Mouse (Mus musculus) retina, adult 2 months (tissue): ENCODE measurements at regions not wholly inside any gene's neighbourhood (a gene's known extent, or its start where the extent isn't known, plus 50 kb on each side); places are given as distances from the start of the nearest gene placed in this dataset.

ENCODE experiments used
- DNase-seq: peaks from one replicate; pipeline ENCODE4 v3.0.0-alpha.2; 2012; ENCODE audit warnings: low read depth, low spot score

DNA sequence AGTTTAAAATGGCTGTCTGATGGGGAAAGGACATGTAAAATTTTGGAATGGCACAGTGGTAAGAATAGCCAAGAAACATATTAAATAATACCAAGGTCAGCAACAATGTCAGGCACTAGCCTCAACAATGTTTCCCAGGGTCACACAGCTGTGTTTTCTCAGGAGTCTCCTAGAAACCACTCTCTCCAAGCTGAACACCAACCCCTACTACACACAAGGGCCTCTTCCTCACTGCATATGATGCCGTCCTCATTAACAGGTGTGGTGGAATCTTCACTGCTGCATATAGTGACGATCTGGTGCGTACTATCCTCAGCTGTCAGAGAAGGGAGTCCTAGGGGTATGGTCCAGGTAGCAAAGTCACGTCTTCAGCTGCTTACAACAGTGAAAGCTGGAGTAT lies 1275.4 kb upstream of the A1bg start:
- no peak for DNase-seq

DNA sequence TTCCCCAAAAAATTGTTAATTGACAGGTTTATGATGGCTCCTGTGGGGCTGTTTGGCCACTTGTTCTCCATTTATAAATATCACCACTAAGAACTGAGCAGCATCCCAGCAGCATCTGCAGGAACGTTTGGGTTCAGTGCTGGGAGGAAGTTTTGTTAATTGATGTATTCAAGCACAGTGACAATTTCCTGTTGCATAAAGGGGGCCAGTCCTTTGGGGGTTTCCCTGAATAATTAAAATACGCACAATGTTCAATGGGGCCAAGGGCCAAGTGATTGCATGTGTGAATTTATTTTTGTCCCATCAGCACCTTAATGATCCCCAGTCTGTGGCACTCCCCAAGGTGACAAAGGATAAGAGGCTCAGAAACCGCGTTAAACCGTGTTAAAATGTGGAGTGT lies 1272.6 kb upstream of the A1bg start:
- DNase-seq, result no peak

DNA sequence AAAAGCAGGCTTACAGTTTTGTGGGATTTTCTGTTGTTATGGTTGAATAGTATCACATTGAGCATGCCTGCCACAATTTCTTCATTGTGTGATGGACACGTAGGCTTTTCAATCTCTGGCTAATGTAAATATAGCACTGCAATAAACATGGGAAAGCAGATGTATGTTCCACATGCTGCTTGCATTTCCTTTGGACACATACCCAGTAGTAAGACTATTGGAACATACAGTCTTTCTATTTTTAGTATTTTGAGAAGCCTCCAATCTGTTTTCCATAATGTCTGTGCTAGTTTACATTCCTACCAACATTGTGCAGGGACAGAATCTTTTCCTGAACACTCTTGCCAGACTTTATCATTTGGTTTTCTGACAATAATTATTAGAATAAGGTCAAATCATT lies 1269.9 kb upstream of the A1bg start:
- DNase-seq, result no peak

DNA sequence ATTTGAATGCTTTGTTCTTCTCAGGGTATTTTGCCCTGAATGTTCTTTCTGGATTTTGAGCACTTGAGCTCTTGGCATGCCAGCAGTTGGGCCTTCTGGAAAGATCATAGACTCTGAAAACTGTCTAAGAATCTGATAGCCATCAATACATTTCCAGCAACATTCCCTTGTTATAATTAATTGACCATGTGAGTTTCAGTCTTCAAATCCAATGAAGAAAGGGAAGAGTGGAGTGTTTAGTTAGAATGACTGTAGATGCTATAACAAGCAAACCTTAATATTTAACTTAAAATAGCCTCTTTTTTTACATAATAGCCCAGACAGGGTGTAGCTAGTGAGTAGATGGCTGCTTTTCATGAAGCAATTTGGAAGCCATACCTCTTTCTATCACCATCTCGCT lies 1268.8 kb upstream of the A1bg start:
- DNase-seq, result no peak

DNA sequence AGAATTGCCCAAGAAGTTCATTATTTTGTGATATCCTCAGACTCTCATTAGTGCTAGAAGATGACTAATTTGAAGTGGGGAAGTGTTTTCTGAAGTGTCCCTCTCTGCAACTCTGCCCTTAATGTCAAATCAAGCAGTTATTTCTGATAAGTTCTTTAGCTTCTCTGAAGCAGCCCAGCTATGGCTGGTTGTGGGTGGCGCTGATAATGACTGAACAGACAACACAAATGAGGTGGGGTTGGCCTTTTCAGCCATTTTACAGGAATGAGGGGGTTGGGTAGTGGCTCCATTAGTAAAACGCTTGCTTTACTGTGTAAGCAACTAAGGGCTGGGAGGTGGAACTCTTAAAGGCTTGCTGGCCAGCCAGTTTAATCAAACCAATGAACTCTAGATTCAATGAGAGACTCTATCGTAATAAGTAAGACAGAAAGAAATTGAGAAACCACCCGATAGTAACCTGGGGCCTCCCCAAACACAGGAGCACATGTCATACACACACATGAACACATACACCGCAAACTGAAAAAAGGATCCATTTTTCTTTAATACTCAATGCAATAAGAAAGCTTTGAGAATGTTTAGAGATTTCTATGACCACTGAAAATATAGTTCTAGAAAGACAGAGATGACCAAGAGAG lies 1268.3 kb upstream of the A1bg start:
- DNase-seq, result no peak

DNA sequence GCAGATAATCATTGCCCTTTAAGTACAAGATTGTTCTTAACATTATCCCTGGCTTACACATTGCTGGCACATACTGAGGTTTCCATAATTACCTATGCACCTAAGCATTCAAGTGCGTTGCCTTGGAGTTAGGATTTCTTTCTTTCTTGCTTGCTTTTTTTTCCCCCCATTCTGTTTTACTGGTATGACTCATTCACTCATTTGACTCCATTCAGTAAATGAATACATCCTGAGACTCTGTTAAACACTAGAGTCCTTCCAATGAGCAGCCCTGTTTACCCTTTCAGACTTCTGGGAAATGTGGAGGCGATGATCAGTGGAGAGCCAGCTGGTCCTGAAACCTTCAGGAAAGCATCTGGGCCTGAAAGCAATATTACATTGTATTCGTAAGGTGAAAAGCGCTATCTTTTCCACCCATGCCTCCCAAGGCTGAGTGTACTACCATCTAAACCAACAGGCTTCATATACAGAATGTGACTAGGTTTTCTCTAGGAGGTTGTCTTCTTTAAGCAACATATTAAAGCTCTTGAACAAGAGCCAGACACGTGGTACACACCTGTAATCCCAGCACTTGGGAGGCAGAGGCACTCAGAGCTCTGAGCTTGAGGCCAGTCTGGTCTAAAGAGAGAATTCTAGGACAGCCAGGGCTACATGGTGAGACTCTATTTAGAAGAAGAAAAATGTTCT lies 1267.6 kb upstream of the A1bg start:
- no peak for DNase-seq

DNA sequence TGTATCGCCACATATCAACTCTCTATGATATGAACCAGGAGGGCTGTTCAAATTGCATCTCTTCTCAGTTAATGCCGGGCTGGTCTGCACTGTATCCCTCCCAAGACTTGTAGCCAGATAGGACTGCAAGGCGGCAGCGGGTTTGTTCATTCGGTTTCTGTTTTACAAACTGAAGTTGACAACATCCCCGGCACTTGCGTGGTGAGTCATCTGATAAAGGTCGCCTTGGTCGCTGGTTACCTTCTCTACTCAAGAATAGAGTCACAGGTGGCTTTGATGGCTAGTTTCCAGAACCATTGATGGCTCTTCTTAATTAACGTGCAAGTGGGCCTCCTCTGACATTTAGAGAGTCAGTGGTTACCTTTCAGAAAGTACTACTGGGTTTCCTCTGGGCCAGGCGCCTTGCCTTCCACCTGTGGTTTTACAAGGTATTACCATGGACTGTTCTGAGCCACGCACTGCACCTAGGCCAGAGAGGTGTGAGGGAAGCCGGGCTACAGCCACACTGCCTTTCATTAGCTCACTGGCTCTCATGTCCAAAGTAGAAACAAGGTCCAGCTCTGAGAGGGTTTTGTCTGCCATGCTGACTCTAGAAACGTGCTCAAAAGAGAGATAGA lies 1266.9 kb upstream of the A1bg start:
- DNase-seq, result no peak

DNA sequence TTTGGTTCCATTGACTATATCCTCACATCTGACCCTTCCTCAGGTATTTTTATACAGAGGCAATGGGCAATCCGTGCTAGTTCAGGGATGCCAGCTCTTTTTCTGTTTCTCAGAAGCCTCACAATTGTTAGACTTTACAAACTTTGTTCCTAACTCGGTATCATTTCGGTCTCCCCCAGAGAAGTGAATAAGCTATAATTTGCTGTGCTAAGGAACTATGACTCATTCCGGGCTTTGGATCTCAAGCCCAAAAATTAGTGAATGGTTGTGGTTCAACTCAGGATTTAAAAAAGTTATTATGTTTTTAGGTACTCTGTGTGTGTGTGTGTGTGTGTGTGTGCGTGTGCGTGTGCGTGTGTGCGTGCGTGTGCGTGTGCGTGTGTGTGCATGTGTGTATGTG lies 1263.7 kb upstream of the A1bg start:
- no peak for DNase-seq

DNA sequence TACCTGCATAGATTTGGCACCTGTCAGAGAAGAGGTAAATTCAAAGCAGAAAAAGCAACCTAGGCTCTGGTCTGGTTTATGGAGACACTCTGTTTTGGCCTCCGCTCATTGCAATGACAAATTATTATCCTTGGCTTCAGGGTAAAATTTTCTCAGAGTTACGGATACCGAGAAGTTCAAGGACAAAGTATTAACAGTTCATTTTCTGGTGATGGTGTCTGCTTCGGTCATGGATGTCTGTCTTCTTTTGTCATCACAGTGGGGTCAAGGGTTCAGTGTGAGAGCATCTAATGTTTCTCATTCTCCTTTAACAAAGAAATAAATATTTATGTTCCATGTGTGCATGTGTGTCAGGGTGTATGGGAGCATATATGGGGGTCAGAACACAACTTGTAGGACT lies 1261.0 kb upstream of the A1bg start:
- no peak for DNase-seq

DNA sequence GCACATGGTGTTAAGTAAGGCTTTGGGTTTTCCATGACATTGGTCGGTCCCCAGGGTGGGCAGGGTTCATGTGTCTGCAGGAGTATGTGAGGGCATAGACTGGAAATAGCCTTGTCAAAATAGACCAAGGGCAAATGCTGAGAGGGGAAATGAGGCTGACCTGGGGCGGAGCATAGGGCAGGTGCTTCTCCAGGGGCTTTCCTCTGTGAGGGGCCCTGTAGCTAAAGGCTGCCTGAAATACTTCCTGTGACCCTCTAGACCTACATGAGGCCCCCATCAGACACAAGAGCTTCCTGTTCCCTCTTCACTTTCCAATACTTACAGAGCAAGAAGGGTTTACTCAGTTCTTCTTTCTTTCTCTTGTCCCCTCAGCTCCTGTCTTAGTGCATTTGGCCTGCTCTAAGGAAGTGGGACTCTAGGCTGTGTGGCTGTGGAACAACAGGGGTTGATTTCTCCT lies 1258.7 kb upstream of the A1bg start:
- DNase-seq, result no peak

DNA sequence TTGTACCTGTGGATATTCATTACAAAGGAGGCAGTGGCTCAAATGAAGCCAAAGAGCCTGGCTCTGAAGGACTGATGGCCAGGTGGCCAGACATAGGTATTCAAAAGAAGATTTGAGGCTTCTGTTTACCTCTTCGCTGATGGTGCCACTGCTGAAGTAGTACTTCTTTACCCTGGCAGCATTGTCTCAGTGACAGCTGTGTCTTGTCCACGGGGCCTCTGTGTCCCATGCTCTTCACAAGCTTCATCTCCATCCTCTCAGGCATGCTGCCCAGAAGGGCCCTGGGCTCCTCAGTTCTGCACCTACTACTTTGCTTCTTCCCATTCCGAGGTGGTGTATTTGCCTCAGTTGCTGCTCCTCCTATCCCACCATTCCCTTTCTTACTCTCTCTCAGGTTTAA lies 1257.9 kb upstream of the A1bg start:
- no peak for DNase-seq

DNA sequence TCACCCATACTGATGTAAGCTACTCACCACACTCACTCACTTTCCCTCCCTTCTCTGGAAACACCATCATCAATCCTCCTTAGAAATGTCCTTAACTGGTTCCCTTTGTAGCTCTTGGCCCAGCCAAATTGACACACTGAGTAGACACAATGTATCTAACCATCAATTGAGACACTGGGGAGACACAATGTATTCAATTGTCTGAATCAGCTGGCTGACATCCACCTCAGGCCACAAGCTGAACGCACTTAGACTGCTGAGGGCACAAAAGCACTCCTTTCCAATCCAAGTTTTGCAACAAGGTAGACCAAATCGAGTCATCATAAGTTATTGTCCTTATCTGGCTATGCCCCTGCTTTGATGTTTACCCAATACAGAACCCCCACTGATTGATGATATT lies 1257.0 kb upstream of the A1bg start:
- no peak for DNase-seq

DNA sequence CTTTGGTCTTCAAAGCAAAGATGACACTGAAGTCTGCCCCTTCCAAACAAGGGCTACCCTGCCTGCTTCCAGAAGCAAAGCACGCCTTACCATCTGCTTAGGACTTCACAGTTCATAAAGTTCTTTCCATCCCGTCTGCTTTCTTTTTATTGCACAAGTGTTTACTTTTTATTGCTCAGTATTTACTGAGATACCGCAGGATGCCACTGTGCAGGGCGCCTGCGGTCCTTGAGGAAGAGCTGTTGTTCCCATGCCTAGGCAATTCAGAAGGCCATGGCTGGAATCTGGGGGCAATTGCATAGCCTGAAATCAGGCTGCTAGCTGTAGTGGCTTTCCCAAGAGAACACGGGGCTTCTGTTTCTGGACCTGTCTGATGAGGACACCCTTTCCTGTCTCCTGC lies 1255.8 kb upstream of the A1bg start:
- DNase-seq, result no peak

DNA sequence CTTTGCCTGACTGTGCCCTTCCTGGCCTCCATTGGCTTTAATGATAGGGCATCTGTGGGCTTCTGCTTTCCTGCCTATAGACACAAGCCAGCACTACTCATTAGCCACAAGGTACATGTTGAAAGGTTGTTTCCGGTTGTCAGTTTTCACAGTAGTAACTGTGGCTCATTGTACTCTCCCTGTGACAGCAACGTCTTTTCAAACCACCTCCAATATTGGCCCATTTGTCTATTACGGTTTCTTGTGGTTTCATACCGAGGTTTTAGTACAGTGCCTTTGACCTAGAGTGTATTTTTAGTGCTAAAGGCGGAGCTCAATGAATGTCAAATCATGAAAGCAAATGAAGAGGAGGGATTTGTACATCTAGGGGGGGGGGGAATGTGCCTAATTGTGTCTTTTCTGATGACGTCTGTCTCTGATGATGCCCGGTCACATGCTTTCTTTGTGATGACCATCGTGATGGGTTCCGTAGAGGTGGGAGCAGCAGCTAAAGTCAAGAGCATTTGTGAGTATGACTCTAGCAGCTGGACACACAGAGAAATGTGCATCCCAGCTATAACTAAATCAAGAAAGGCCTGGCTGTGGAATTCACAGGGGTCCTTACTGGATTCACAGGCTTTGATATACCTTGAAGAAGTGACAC lies 1255.1 kb upstream of the A1bg start:
- no peak for DNase-seq

DNA sequence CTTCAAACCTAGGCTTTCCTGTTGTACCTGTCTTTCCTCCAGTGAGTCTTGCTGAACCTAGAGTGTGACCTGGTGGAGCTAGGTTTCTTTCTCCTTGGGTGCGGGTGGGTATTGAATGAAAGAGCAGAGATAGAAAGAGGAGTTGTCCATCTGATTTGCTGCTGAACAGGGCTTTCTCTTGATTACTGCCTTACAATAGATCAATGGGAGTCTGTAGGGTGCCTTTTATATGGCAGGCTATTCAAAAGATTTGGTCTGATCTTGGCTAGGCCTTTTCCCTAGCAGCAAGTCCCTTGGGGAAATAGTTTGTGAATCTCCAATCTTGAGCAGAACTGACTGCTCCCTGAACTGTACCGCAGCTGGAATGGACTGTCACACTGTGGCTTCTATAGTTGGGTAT lies 1253.3 kb upstream of the A1bg start:
- no peak for DNase-seq

DNA sequence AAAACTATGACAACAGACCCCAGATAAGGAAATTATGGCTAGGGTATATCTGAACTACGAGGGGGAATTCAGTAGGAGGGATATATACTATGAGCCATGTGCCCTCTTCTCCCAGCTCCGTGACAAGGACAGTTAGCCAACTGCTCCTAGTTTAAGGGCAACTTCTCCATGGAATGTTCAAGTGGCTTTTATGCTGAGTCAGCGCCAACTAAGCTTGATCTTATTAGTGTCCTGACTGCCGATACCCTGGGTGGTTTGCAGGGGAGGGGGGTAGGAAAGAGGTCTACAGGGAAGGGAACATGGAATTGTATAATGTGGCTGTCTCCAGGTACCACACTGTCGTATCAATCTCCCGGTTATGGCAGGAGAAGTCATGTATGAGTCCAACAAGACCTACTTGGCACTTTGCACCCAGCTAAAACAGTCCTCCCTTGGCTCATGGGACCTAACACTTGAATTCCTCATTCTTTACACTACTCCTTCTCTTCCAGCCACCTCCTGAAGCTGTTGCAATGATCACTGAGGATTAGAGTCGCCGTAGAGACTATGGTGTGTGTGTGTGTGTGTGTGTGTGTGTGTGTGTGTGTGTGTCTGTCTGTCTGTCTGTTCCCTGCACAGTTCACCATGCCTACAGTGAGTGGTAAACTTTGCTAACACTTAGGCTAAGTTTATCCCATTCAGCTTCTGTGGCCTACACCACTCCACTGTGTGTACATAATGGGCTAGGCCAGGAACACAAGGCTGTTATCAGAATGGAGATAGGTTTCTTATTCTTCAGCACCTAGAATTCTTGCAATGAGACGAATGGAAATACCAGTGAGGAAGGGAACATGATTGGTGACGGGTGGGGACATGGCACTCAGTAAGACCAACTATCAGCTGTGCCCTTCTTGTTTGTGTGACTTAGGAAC lies 1251.1 kb upstream of the A1bg start:
- no peak for DNase-seq

DNA sequence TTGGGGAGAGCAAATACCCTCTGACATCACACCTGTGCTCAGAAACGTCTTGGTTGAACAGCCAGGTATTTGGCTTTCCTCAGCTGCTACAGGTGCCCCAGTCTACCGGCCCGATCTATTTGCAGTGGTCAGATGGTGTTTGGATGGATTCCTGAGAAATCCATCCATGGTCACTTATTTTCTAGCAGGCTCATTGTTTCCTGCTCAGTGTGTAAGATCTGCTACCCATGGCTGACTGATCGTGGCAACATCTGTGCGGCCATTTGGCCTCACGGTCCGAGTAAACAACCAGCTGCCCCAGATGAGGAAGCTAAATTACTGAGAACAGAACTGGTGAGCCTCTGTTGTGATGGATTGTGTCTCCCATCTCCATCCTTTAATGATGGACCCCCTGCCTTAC lies 1248.8 kb upstream of the A1bg start:
- no peak for DNase-seq

DNA sequence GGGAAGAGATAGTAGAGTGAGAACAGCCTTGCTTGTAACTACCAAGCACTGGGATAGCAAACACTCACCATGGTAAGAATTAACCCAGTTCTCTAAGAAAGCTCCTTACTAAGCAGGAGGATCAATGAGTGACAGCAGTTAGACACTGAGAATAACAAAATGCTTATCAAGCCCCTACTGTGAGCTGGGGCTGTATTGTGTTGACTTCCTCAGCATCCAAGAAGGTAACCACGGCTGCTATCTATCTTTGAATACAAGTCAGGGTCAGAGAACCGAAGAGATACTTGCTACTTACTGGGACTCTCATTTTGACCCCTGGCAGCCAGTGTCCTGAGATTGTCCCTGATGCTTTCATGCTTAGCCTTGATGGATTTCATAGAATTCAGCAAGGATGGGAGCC lies 1248.4 kb upstream of the A1bg start:
- DNase-seq, result no peak

DNA sequence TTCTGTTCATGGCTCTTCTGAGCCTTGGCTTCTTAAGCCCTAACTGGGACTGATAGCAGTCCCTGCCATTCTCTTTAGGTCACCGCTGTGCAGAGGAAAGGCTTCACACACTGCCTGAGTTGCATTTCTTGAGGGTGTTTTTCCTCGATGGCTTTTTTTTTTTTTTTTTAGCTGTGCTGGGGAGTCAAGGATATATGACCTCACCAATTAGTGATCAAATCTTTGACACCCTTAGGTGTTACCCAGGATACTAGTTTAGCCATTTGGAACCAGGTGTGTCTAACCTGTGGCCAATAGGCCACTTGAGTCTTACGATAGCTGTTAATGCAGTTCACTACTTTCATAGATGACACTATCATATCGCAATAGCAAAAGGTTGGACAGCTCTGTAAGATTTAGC lies 1247.5 kb upstream of the A1bg start:
- DNase-seq, result no peak

DNA sequence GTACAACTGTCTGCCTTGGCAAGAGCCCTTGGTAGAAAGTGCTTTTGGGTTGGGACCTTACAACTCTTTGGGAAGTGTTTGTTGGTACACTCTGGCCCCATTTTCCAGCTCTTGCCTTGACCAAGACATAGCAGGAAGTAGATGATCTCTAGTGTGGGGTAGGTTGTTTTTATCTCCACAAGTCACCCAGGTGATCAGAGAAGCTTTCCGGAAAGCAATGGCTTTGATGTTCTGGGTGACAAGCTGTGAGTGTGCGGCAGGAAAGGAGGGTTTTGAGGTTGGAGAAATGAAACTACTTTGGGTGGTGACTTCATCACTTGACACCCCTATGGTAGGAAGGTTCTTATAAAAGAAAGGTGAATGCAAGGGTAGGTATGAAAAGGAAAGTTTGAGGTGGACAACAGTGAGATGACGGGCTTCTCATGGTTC lies 1246.8 kb upstream of the A1bg start:
- no peak for DNase-seq

DNA sequence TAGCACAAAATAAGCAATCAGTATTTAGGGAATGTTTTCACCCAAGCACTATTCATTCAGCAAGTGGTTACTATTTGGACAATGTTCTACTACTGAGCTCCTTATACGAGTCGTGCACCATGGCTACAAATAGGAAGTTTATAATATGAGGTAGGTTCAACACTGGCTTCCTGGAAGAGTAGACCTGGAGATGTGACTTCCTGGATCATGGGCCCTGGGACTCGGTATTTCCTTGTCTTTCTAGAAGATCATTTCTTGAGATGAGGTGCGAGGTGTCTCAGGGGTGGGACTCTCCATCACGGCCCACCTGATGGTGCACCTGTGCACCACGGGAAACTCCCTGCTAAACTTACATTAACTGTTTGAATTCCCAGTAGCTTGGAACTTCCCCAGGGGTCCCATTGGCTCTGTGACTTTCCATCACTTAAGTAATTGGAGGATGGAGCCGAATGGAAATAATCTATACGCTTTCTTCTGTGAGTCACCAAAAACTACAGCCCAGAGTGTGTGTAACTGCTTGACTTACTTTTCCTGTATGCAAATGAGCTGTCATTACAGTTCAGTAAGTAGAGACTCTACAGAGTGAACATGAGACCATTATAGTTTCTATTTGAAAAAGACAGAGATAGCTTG lies 1246.3 kb upstream of the A1bg start:
- DNase-seq, result no peak
